Mouse (Mus musculus): ENCODE results near the gene Fam166b.

Gene Fam166b

DNA sequence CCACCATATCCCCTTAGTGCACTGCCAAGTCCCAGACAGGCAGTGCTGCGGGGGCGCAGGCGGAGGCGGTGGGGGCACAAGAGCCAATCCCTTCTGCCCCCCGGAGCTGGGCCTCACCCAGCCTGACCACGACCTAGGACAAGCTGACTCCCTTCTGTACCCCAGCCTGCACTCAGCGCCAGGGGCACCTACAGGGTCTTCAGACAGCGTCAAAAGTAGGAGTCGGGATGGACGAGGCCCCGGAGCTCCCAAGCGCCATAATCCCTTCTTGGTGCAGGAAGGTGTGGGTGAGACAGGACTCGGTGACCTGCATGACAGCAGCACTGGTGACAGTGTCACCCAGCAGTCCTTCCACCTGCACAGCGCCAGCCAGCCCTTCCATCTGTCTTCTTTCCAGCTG lies 14.2 kb downstream of the Fam166b start:
- in situ Hi-C loops (cut with MboI, MseI) = no loop called here

GRCm38 (mm10) chr4:43407071-43407920 lies 21.6 kb downstream of the Fam166b start:
- in situ Hi-C loops (cut with MboI, MseI) = loop anchor here in 1 of 2 experiments (10.0 kb wide), 1 partner anchor 132 kb away; no protein-coding TSS in a partner anchor

DNA sequence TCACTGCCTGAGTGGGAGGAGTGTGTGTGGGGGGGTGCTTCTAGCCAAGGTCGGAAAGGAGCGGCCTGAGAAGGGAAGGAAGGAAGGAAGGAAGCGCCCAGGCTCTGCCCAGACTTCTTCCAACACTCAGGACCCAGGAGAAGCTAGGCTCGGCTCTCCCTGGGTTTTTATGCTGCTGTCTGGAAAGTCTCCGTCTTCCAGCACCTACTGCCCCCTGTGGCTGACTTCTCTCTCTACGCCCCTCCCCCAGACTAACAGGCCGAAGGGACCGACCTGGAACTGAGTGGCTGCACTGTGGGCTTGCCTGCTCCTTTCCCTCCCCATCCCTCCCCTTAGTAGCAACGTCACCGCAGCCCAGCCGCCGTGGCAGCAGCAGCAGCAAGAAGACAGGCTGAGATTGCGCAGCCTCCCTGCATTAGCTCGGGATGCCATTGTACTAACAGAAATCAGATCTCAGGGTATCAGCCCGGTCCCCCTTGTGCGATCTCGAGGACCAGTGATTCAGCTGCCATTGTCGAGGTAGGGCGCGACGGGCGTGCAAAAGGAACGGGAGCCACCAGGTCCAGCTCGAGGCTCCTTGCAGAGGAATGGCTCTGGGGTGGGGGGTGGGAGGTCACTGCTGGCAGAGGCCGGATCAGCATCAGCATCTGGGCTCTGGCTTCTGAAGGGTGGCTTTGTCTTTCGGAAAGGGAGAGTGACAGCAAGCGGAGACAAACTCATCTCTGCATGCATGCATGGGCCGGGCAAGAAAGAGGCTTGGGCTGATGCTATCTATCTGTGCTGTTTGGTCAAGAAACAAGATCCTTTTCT lies 22.6 kb downstream of the Fam166b start:
- in situ Hi-C loops (cut with MboI, MseI) = loop anchor here in 1 of 2 experiments (10.0 kb wide), 1 partner anchor 132 kb away; no protein-coding TSS in a partner anchor

DNA sequence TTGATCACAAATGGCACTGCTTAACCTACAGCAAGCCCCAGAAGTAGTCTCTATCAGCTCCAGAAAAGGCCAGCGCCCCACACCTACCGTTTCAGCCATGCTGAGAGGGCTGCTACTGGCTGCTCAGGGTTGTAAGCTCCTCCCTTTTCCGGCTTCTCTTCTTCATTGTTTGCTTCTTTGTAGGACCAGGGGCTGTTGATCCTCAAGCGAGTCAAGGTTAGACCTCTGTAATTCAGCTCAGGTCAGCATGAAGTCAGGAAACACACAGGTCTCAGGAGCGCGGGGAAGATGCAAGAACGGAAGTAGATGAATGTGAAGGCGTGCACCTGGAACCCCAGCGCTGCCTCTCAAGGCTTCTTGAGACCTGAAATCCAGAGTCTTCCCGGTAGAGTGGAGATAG lies 24.2 kb downstream of the Fam166b start:
- in situ Hi-C loops (cut with MboI, MseI) = loop anchor here in 1 of 2 experiments (10.0 kb wide), 1 partner anchor 130 kb away; no protein-coding TSS in a partner anchor

- in situ Hi-C loops (cut with MboI, MseI) = loop anchor here in 1 of 2 experiments (10.0 kb wide), 1 partner anchor 127 kb away; no protein-coding TSS in a partner anchor
These were observed 26.7 kb downstream of the Fam166b start for GRCm38 (mm10) chr4:43402212-43402611.

GRCm38 (mm10) chr4:43401486-43401885 lies 27.4 kb downstream of the Fam166b start:
- in situ Hi-C loops (cut with MboI, MseI) = loop anchor here in 1 of 2 experiments (10.0 kb wide), 1 partner anchor 127 kb away; no protein-coding TSS in a partner anchor

- in situ Hi-C loops (cut with MboI, MseI) = loop anchor here in 1 of 2 experiments (10.0 kb wide), 1 partner anchor 126 kb away; no protein-coding TSS in a partner anchor
These were observed 28.0 kb downstream of the Fam166b start for GRCm38 (mm10) chr4:43400976-43401375.

GRCm38 (mm10) chr4:43399391-43400131 lies 29.4 kb downstream of the Fam166b start:
- in situ Hi-C loops (cut with MboI, MseI) = loop anchor here in 1 of 2 experiments (10.0 kb wide), 1 partner anchor 125 kb away; no protein-coding TSS in a partner anchor

DNA sequence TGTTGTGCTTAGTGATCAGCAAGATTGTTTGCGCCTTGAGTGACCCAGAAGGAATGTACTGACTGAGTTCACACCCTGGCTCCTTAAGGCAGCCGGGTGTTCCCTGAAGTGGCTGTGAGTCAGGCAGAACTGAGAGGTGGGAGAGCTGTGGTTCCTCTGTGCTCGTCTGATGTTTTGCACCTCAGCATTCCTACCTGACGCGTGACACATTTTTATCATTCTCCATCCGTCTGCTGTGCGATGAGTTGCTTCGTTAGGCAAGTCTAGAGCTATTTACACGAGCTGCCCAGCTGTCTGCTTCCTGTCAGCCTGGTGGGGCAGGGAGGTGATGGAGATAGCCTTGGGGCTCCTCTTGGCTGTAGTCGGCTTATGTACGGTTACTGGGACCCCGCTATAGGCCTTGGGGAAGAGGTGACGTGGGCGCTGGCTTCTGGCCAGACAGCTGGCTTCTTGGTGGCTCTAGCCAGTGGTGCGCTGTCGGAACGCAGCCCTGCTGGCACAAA lies 30.1 kb downstream of the Fam166b start:
- in situ Hi-C loops (cut with MboI, MseI) = no loop called here

DNA sequence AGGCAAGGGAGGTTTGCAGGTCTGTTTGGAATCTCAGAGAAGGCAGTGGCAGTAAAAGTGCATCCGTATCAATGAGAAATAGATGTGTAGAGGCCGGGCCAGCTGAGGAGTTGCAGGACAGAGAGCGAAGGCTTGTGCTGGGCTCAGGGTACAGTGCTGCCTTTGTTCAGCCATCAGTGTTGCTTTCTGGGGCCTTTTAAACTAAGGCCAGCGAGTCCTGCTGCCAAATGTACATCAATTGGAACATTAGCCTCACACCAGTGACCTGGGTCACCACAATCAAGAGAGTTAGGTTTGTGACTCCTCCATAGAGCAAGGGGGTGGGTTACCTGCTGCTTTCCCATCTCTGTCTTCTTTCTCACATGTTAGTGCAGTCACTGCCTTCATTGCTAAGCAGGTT lies 30.9 kb downstream of the Fam166b start:
- in situ Hi-C loops (cut with MboI, MseI) = no loop called here

GRCm38 (mm10) chr4:43396381-43396780 lies 32.6 kb downstream of the Fam166b start:
- in situ Hi-C loops (cut with MboI, MseI) = no loop called here

- in situ Hi-C loops (cut with MboI, MseI) = no loop called here
These were observed 33.1 kb downstream of the Fam166b start for GRCm38 (mm10) chr4:43395836-43396235.

DNA sequence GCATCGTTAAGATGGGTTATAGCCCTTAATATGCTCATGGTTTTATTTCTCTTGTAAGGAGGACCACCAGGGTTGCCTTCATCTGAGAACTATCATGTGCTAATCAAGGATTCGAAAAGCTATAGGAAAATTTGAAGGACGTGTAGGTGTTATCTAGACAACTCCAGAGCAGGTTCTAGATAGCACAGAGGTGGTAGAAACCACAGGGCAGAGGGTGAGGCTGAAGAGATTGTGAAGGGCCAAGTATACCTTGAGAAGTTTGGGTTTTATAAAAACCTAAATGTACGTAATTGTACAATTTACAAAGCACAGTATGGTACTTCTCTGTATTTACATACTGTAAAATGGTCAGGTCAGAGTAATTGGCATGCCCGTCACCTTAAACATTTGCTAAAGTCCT lies 33.8 kb downstream of the Fam166b start:
- in situ Hi-C loops (cut with MboI, MseI) = no loop called here

DNA sequence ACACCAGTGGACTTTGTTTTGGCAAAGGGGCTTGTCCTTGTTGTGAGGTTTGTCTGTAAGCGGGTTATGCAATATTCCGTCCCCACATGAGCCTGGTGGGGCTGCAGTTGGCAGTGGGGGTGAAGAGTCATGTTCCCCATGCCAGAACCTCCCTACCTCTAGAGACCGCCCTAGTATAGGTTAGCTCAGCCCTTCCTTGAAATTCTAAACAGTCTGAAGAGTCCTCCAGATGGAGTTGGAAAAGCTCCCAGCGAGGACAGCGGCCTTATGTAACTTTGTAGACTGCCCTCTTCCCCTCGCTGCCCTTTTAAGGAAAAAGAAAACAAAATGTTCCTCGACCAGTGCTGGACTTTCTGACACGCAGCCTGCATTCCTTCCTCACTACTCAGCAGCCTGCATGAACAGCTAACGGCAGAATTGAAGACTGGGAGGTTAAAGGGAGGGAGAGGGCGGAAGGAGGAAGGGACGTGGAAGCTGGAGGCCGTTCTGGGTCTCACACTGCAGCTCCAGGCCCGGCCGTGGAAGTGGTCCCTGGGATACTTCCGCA lies 34.5 kb downstream of the Fam166b start:
- in situ Hi-C loops (cut with MboI, MseI) = no loop called here

GRCm38 (mm10) chr4:43391521-43392050 lies 37.3 kb downstream of the Fam166b start:
- in situ Hi-C loops (cut with MboI, MseI) = no loop called here

GRCm38 (mm10) chr4:43389845-43390440 lies 39.0 kb downstream of the Fam166b start:
- in situ Hi-C loops (cut with MboI, MseI) = no loop called here

GRCm38 (mm10) chr4:43389390-43389789 lies 39.5 kb downstream of the Fam166b start:
- in situ Hi-C loops (cut with MboI, MseI) = no loop called here

DNA sequence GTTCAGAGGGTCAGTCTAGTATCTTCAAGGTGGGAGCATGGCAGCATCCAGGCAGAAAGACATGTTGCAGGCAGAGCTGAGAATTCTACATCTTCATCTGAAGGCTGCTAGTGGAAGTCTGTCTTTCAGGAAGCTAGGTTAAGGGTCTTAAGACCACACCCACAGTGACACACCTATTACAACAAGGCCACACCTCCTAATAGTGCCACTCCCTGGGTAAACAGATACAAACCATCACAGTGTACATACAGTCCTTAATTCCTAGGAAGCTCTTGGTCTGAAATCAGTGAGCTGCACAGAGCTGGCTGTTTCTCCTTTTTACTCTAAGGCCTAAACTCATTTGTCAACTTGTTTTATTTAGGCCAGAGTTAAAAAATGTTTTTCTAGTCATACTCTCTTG lies 42.0 kb downstream of the Fam166b start:
- in situ Hi-C loops (cut with MboI, MseI) = no loop called here

- in situ Hi-C loops (cut with MboI, MseI) = no loop called here
These were observed 44.4 kb downstream of the Fam166b start for GRCm38 (mm10) chr4:43384541-43384940.

DNA sequence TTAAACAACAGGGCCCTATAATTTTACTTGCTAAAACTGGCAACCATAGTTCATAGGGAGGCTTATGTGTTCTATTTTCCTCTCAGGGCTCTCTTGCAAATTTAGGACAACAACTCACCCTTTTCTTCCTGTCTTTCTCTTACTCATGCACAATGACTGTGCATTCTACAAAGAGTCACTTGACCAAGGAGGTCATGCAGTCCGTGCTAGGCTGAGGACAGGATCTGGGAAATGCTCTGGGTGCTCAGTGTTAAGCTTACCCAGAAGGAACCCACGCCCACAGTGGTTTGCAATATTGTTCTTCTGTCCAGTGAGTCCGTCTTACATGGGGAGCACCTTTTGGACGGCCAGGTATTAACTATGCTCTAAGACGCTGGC lies 44.9 kb downstream of the Fam166b start:
- in situ Hi-C loops (cut with MboI, MseI) = no loop called here
